Mouse (Mus musculus) c-Kit-positive CD71-positive TER-119-positive erythroid progenitor cells, embryonic 14.5 days (primary cell): ENCODE measurements around the gene Tcp11l2.

ENCODE experiments used
- DNase-seq: peaks from one replicate; pipeline ENCODE4 v3.0.0-alpha.2; 2013; ENCODE audit warnings: low spot score

Gene Tcp11l2

DNA sequence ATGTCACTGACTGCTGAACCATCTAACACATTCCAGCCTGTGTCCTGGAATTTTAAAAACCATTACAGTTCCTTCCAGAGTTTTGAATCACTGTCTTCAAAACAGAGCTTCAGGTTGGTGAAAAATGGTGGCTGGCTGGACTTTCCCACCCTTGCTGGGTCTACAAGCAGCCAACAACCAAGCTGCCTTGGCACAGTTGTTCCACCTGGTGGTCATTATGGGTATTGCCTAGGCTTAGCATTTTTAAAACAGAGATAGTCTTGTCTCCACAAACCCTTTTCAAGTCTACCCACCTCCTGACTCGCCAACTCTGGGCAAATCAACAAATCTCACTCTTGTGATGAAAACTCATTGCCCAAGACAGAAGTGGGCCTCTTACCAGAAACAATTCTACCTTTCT lies 17.9 kb upstream of the Tcp11l2 start:
- DNase-seq: peak; percentile 16

DNA sequence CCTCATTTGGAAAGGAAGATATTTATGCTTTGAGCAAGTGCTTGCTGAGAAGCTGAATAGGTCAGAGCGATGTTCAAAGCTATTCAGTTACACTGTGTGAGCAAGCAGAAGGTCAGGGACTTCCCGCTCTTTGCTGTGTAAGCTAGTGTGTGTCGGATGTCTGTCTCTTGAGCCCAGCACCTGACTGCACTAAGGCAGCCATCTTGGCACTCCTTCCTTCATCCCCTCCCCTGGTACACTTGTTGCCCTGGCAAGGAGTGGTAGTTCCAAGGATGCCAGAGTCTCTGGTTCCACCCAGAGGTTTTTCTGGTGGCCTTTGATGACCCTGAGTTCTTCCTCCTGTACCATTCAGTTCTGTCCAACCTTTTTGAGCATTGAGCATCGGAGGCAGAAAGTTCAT lies 16.4 kb upstream of the Tcp11l2 start:
- no peak for DNase-seq

DNA sequence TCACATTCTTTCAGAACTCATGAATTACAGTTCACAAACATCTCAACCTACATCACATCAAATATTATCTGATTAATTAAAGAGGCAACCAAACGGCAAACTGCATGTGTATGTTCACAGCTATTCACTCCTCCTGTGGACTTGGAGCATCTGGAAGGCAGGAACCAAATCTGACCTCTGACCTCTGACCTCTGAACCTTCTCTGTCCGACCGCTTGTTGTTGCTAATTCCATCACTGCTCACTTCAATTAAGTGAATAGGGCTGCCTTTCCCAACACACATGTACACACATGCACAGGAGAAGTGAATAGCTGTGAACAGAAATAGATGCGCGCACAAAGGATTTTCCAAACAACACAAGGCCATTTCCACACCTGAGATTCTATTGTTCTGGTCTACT lies 14.3 kb upstream of the Tcp11l2 start:
- DNase-seq: no peak

DNA sequence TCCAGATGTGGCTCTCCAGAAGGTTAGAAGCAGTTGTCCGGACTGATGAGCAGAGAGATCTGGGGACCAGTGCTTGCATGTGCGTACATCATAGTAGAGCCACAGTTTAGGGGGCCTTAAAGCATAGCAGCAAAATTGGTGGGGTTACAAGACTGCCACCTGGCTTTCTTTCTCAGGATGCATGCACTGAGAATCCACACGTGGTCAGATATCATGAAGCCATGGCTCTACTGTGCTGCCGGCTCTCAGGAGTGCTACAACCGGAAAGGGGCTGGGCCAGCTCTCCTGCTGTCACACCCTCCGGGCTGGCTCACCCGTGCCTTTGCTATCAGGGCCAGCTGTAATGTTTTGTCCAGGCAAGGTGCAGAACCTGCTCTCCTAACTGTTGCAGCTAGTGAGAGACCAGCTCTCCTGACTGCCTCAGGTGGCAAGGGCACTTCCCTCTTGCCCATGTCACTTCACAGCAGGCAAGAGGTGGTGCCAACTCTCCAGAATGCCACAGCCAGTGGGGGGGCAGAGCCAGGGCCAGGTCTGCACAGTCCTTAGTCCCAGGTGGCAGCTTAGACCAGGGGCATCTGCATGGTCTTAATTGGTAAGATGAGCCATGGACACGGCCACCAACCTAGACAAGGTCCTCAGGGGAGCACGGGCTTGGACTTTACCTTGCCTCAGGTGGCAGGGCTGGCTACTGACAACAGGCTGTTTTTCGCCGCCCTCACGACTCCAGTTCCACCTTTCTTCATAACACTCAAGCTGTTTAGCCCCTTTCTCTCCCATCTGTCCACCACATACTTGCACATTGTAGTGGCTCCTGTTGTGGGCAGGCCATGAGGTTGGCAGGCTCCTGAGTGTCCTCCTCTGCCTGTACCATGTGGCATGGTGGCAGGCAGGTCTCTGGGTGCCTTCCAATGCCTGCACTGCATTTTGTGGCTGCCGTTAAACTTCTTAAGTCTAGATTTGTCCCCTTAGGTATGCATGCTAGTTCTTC lies 13.6 kb upstream of the Tcp11l2 start:
- DNase-seq: no peak

DNA sequence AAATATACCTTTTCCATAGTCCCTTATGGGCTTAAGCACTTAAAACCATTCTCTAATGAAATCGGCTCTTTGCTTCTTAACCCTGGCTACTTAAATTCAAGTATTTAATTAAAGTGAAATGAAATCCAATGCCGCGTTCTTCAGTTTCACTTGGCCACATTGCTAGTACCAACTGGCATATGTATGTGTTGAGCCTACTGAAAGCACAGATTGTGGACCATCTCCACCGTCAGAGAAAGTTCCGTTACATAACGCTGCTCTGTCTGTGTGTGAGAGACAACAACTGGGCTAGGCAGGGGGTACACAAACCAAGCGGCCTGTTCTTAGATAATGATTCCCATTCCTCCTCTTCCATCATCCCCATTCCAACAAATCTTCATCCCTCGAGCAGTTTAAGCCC lies 12.0 kb upstream of the Tcp11l2 start:
- no peak for DNase-seq

DNA sequence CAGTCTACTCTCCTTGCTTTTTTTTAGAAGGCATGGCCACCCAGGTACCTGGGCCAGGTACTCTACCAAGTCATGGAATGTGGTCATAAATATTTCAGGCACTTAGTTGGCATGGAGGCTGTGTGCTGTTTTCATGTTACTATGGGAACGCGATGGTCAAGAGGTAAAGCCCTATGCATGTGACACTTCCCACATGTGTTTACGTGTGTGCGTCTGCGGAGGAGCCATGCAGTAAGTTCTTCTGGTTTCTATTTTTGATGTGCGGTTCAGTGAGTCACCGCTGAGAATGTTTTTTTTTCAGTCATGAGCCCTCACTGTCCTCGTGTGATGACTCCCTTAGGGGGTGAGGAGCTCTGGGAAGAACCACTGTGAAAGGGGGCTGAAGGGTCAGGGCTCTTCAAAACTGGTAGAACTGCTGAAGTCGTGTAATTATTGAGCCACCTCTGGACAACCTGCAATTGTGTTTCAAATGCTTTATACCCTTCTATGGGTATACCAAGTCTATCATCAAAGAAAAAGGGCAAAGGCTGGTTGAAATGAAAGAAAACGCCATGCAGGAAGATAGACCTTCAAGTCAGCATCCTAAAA lies 5.3 kb upstream of the Tcp11l2 start:
- no peak for DNase-seq

DNA sequence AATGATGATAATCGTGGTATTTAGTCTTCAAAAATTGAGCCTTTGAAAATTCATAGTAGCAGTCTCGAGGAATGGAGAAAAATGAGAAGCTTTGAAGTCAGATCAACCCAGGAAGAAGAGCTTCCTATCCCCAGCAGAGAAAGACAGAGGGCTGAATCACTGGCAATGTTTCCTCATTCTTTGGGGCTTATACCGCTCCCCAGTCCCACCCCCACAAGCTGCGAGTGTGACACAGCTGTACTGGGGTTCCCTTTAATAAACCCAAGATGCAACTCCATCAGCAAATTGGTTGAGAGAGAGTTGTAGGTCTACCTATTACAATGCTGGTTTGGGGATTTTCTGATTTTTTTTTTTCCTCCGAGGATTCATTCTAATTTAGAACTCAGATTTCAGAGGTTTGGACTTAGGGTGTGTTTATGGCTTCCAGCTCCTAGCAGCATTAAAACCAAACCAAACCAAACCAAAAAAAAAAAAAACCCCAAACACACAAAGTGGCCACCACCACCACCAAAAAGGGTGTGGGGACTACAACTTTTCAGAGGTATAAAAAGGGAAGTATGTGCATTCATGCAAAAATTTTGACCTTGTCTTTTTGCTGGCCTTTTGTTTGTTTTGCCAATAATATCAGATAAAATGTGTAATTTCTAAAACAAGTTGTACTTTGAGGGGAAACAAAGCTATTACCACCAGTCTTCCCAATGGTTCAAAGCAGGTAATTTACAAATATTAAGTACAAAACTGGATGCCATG lies 2.6 kb upstream of the Tcp11l2 start:
- no peak for DNase-seq

DNA sequence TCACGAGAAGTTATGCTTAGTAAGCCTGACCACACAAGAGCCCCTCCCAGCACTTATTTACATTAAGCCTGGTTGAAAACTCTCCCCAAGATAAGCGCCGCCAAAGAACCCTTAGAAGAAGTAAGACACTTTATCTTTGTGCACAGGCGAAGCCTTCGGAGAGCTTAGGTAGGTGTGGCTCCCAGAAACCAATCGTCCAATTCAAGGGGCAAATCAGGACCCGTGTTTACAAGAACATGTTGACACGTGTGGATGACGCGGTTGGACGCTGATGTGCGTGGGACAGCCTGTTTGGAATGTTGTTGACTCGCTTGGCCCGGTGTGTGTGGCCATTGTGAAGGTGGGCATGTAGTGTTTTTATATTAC lies 414 bp upstream of the Tcp11l2 start:
- DNase-seq: peak; percentile 93

DNA sequence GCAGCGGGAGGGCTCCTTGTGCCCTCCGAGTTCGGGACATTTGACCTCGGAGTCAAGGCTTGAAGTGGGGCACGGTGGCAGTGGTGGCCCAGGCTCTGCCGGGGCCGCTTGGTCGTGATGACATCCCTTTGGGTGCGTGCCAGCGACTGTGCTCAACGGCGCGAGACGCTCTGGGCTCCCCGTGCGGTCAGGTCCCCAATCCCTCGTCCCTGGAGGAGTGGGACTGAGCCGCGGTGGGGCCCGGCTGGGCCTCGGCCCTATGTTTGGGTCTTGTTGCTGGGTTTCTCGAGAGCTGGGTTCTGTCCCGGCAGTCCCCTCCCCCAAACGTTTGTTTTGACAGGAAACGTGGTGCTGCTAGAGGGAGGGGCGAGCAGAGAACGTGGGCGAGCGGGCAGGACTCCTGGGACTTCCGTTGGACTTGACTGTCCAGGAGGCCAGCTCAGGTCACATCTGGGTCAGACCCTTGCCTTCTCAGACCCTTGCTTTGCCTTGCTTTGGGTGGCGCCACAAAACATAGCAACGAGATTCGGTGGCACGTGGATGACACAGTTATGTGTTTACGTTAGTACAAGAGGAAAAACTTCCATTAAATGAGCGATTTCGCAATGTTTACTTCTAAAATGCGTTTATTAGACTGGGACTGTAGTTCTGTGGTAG lies 773 bp downstream of the Tcp11l2 start:
- peak; percentile 32 for DNase-seq

DNA sequence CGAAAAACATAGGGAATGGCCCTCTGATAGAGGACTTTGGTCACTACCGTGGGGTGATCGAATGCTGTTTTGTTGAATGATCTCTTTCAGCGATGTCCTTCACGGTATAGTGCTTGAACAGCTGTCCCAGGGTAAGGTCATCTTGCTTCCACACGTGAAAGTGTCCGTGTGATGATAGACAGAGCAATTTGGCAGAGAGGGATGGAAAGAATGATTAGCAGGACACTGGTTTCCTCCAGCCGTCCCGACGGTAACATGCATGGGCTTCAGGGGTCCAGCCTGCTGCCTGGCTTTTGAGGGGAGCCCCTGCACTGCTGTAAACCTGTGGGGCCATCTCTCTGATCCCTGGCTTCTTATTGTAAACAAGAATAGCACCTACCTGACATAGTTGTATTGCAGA lies 2.3 kb downstream of the Tcp11l2 start:
- no peak for DNase-seq

DNA sequence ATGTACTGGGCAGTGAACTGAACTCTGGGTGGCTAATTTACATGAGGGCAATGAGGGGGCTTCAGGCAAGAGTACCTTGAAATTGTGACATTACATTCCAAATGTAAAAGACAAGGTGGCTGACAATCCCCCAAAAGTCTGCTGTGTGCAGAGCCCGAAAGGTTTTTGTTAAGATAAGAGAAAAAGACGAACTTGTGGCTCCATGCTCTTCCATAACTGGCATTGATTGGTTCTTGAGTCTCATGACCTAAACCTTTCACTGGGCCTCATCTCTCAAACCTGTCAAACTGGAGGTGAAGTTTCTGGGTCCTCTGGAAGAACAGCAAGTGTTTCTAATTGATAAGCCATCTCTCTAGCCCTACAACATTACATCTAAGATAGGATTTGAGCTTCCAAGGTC lies 3.1 kb downstream of the Tcp11l2 start:
- peak; percentile 12 for DNase-seq

DNA sequence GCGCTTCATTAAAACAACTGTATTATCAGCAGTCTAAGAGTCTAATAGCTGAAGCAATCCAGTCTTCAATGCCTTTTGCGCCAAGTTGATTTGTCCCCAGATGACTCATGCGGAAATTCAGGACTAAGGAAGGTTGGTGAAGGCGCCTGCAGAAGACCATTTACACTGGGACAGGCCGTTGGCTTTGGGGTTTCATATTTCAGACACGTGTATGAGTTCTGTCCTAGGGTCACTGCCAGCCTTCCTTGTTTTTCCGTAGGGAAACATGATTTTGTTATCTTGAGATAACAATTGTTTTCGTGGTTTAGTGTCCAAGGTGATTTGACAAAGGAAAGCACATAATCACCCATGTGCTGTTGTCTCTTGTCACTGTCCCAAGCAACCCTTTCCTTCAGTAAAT lies 4.8 kb downstream of the Tcp11l2 start:
- no peak for DNase-seq

DNA sequence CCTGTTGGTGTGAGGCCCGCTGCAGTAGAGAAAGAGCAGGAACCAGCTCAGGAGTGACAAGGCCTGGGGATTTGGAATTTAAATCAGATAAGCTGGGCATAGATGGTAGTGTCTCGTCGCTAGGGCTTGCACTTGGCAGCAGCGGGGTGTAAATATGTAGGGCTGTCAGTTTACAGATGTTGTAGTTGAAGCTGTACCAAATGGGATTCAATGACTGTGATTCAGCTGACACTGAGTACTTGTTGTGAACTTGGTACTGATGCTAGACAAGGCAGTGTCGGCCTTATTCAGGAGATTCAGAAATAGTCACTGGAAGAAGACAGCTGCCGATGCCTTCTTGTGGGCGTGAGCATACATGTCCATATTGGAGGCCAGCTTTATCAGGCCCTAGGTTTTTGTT lies 5.8 kb downstream of the Tcp11l2 start:
- no peak for DNase-seq

DNA sequence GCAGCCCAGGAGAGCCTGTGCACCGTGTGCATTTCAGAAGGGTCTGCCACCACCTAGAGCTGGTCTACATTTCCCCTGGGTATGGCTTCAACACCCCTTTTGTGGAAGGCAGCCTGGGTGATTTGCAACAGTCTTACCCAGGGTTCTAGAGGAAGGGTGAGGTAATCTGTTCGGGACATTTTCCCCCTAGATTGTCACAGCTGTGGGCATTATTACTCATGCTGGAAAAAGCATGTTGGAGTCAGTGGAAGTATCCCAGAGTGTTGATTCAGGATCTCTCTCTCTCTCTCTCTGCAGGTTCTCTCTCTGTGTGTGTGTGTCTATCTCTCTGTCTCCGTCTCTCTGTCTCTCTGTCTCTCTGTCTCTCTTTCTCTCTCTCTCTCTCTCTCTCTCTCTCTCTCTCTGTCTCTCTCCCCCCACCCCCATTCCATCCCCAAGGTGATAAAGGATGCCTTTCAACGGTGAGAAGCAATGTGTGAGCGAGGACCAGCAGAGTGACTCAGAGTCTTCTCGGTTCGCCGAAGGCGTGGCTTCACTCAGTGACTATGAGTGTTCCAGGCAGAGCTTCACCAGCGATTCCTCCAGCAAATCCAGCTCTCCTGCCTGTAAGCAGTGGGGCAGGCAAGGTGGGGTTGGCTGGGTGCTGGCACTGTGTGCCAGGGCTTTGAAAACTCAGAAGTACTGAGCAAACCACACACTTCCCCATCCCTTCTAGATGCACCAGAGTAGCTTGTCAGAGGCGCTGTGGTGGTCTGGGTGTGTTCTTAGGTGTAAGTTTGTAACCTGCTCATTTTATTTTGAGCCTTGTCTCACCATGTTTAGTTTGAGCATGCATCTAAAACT lies 8.2 kb downstream of the Tcp11l2 start:
- no peak for DNase-seq

DNA sequence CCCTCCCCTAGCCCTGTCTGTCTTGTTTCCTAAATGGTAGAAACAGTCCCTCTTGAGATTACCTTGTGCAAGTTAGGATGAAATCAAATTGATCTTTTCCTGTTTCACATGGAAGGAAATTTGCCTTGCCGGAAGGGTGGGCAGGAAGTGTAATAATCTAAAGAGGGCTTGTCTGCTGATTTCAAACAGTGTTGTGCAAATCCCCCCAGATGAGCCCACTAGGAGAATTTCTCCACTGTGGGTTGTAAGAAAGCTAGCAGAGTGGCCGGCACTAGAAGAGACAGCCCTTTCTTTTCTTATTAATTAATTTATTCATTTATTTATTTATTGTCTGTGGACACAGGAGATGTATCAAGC lies 8.8 kb downstream of the Tcp11l2 start:
- DNase-seq: no peak

DNA sequence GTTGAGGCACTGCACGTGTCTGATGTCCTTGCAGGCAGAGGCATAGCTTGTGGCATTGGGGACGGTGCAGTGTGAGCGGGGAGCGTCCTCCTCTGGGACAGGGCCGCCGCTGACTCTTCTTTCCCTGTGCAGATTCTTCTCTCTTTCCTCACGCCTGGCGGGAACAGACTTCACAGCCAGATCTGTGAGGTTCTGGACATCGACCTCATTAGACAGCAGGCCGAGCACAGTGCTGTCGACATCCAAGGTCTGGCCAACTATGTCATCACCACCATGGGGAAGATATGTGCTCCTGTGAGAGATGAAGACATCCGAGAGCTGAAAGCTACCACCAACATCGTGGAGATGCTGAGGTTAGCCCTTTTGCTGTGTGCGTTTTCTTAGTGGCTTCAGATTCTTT lies 14.5 kb downstream of the Tcp11l2 start:
- no peak for DNase-seq

DNA sequence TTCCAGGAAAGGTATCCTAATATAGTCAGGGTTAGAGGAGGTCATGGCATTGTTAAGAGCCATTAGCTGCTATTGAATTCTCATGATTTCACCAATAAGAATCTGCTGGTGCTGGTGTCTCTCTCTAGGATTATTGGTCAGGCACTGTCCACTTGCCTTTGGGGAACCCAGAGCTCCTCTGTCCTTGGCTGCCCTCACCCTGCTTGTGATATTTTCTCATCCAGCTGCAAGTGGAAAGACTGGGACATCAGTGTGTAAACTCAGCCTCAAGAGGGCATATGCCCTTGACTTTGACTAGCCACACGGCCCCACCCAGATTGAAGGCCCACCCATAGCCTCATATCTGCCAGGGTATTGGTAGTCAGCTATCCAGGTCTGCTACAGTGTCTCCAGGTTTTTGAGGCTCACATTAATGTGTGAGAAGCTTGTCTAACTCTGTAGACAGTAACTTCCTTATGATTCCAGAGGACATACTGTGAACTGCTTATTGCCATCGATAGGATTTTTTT lies 15.3 kb downstream of the Tcp11l2 start:
- DNase-seq: no peak

DNA sequence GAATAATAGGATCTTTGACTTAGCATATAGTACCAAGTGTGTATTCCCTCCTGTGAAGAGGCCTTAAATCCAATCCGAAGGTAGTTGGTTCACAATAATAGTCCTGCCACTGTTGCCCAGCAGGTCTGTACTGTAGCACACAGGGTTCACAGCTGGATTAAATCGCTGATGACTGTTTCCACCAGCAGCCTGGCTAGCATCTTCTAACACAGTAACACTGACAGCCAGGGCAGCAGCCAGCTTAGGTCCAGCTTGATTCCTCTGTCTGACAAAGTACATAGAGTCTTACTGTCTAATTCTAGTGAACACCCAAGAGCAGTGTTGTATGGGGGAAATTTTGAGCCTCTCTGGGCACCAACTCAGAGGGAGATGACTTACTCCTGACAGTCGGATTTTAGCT lies 16.3 kb downstream of the Tcp11l2 start:
- no peak for DNase-seq

DNA sequence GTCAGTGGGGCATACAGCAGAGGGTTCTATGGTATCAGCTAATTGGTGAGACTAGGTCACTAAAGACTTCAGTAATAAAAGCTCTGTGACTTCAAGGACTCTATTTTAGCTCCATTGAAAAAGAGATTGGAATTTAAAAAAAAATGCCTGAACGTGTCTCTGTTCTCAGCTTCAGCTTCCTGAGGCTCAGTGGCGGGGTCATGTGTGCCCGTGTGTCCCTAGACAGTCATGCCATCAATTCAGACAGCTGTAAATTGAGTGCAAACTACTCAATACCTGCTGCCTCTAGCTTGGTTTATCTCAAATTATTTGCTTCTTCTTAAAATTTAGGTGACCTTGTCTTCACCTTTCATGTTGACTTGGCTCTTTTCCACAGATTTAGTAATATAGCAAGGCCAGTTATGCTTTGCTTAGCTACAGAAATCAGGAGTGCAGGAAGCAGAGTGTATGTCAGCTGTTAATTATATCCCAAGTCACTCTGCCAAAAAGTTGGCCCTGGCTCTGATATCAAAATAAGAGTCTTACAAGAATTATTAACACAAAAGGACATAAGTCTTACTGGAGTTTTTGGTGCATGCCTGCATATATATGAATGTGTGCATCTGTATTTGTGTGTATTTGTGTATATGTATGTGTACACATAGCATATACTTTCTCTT lies 20.8 kb downstream of the Tcp11l2 start:
- no peak for DNase-seq

DNA sequence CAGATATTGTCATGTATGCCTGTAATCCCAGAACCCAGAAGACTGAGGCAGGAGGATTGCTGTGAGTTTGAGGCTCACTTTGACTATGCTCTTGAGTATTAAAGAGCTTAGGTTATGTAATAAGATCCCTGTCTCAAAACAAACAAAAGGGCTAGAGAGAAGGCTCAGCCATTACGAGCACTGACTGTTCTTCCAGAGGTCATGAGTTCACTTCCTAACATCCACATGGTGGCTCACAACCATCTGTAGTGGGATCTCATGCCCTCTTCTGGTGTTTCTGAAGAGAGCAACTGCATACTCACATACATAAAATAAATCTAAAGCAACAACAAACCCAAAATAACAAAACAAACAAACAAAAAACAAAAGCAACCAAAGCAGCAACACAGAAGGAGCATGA lies 21.7 kb downstream of the Tcp11l2 start:
- no peak for DNase-seq

DNA sequence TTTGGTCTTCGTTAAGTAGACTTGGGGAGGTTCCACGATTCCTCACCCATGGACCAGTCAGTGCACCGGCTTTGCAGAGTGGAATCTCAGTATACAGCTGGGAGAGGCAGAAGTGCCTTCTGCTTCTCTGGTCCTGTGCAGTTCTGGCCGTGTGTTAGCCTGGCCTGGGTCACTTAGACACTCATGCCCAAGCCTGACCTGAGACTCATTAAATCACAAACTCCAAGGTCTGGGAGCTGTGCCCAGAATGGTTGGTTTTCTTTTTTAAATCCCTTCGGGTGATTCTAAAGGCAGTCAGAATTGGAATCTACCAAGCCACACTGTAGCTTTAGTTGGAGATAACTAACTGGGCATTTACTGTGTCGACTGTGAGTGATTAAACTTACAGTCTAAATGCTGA lies 23.7 kb downstream of the Tcp11l2 start:
- DNase-seq: no peak
